Mouse (Mus musculus) testis, postnatal 10 days (tissue): ENCODE measurements around the gene Ccnl2.

Experiments used
- DNase-seq: peaks from one replicate; pipeline ENCODE4 v3.0.0; 2021; ENCODE audit warnings: low spot score

Ccnl2 gene

DNA sequence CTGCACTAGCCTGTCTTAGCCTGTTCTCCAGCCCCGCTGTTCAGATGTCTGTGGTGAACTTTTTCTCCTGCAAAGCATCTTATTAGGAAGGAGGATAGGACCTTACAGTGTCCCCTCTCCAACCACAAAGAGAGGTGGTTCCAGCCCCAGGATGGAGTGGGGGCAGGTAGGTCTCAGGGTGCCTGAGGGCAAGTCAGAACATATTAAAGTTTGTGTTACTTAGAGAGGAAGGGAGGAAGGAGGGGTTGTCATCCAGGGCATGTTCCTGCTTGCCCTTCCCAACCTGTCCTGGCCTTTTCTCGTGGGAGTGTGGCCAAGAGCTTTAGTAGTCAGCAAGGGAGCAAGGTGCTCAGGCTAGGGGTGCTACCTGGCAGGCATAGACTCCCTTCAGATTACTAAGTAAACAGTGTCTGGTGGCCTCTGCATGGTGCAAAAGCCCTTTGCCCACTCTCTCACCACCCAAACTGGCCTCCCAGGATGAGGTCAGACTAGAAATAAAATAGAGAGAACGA is 21.6 kb upstream of the Ccnl2 start:
- no peak for DNase-seq

DNA sequence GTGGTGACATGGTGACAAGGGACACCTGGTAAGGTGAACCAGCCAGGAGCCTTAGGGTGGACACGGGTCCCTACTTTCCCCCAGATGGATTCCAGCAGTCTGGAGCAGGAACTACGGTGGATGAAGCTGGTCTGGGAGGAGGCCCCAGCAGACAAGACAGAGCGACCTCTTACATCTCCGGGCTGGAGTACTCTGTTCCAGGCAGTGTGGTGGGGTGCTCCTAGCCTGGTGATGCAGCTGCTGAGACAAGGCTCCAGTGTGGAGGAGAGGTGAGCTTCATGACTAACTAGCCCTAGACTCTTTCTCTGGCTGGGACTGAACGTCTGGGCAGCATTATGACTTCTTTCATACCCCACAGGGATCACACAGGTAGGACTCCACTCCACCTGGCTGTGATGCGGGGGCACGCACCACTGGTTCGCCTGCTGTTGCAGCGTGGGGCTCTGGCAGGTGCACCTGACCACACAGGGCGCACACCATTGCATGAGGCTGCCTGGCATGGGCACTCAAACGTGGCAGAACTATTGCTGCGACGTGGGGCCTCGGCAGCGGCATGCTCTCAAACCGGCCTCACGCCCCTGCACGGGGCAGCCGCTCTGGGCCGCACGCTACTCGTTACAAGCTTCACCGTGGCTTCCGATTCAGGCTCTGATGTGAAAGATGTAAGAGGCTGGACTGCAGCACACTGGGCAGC is 20.9 kb upstream of the Ccnl2 start:
- no peak for DNase-seq

DNA sequence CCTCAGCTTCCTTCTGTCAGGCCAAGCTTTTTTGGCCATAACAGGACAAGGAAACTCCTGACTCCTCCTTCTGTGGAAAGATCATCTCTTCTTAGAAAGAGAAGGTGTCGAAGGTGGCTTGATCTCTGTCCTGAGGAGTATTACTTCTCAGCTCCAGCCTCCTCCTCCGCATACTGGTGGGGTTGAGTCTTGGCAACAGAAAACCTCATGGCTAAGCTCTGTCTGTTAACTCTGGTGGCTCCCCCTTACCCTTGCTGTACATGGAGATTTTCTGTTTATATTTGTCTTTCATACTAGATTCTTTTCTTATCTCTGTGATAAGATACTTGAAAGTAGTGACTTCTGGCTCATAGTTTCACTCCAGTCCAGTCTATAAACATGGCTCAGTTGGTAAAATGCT is 18.6 kb upstream of the Ccnl2 start:
- DNase-seq: no peak

DNA sequence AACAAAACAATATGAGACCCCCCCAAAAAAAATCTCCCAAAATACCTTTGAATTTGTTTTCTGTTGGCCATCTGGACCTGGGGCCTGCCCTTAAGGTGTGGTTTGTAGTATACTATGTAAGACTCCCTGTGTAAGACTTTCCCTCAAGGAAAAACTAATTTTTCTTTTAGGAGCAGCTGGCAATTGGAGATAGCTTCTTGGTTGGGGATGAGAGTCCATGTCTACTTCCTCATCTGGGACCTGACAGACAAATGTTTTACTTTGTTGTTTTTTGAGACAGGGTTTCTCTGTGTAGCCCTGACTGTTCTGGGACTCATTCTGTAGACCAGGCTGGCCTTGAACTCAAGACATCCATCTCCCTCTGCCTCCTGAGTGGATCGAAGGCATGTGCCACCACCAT is 10.2 kb upstream of the Ccnl2 start:
- DNase-seq: no peak

DNA sequence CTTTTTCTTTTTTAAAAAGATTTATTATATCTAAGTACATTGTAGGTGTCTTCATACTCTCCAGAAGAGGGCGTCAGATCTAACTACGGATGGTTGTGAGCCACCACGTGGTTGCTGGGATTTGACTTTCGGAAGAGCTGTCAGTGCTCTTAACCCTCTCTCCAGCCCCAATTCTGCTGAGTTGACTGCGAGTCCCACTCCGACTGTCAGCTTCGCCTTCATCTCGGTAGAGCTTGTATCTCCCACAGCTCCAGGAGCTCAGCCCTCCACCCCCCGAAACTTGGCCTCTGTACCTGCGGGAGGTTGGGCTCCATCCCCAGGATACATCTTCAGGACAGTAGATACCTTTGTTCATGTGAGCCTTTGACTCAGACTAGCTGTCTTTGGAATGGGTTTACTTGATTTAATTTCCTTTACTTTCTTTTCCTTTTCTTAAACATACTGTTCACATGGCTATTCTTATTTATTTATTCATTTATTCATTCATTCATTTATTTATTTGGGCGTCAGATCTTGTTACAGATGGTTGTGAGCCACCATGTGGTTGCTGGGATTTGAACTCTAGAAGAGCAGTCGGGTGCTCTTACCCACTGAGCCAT is 9.4 kb upstream of the Ccnl2 start, which contains the start of gene Mrpl20:
Gene Mrpl20, plus strand, starts transcription at position 138 of the 599 bp plus-strand sequence.
- DNase-seq: no peak

DNA sequence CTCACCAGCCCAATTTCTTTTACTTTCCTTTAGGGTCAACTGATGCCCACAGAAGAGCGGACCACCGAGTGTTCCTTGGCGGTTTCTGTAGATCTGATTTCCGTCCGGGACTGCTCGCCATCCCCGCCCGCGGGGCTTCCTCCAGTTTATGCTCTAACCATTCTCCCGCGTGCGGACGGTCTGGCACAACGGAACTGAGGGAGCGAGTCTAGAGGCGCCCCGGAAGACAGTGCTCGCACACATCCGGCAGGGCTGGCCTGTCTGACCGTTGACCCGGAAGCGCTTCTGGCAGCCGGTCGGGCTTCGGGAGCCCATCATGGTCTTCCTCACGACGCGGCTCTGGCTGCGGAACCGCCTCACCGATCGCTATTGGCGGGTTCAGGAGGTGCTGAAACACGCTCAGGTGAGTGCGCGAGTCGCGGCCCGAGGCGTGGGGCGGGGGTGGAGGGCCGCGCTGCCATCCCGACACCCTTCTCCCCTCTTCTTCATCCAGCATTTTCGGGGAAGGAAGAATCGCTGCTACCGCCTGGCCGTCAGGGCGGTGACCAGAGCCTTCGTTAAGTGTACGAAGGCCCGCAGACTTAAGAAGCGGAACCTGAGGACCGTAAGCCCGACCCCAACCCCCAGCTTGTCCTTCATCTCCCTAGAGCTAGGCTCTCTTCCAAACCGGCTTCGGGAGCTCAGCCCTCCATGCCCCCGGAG is 8.8 kb upstream of the Ccnl2 start:
- peak; percentile 98 for DNase-seq

DNA sequence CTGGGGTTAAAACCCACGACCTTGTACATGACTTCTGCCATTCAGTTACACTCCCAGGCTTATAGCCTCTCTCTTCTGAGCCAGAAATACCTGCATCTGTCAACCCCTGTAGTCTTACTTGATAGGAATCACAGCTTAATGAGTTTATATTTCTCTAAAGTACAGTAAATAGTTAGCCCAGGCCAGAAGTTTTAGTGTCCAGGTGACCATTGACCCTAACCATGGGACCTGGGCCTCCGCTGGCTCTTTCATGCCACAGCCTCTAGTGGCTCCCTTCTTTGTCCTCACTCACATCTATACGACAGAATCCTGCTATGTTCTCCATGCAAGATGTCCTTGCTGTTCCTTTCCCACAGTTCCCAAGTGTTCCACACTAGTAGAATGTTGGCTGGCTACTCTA is 4.4 kb upstream of the Ccnl2 start:
- DNase-seq: no peak

DNA sequence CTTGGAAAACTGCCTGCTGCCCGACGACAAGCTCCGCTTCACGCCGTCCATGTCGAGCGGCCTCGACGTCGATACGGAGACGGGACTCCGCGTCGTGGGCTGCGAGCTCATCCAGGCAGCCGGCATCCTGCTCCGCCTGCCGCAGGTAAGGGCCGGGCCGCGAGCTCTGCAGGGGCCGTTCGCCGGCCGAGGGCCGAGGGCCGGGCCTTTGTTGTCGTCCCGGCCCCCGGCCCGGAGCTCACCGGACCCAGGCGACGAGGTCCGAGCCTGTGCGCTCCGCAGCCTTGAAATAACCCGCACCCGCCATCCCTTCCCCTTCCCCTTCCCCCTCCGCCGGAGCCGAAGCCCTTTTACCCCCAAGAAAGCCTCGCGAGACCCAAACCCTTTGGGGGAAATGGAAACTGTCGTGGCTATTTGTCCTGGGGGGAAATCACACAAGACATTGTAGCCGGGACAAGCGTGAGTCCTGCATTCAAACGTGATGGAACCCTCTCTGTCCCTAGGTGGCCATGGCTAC is 434 bp downstream of the Ccnl2 start:
- DNase-seq: peak; percentile 70

DNA sequence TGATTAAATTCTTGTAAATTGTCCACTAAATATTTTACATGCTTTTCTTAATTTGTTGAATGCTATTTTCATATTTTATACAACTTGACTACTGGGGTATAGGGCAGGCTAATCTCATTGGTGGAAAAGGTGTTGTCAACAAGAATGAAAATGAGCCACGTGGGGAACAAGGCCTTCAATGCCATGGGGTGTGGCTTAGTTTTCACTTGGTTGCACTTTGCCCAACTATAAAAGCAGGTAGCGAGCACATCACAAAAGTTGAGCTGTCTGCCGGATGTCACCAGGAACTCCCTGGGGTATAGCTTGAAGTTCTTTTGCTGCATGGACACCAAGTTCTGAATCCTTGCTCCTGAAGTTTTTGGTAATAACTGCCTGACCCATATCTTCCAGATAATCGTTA is 5.2 kb downstream of the Ccnl2 start:
- no peak for DNase-seq

DNA sequence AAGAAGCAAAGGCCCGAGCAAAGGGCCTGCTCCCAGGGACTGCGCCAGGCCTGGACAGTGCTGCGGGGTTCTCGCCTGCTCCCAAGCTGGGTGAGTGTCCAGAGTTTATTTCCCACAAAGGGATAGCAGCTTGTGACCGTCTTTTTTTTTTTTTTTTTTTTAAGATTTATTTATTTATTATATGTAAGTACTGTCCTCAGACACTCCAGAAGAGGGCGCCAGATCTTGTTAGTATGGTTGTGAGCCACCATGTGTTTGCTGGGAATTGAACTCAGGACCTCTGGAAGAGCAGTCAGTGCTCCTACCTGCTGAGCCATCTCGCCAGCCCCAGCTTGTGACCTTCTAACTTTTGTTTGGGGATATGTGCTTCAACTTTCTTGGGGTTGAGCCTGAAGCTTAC is 8.7 kb downstream of the Ccnl2 start:
- DNase-seq: no peak

DNA sequence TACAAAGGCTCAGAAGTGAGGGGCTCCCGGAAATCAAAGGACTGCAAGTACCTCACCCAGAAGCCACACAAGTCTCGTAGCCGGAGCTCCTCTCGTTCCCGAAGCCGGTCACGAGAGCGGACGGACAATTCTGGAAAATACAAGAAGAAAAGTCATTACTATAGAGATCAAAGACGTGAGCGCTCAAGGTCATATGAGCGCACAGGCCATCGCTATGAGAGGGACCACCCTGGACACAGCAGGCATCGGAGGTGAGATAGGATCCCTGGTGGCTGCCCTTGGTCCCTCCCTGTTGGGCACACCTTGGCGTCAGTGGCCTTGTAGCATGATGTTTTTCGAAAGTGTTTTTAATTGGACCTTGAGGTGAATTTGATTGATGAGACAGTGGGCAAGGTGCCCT is 11.2 kb downstream of the Ccnl2 start:
- DNase-seq: no peak

DNA sequence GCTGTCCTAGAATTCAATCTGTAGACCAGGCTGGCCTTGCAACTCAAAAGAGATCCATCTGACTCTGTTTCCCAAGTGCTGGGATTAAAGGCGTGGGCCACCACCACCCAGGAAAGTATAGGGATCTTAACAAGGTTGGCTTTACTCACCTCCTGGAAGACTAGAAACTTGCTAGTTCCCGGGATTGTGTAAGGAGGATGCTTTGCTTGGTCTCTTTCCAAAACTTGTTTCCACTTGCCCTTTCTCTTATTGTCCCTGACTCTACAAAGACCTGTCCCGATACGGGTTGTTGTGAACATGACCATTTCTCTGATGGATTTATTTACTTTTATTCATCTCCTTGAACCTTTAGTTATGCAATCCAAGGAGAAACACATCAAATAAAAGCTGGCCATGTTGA is 17.6 kb downstream of the Ccnl2 start:
- DNase-seq: no peak

DNA sequence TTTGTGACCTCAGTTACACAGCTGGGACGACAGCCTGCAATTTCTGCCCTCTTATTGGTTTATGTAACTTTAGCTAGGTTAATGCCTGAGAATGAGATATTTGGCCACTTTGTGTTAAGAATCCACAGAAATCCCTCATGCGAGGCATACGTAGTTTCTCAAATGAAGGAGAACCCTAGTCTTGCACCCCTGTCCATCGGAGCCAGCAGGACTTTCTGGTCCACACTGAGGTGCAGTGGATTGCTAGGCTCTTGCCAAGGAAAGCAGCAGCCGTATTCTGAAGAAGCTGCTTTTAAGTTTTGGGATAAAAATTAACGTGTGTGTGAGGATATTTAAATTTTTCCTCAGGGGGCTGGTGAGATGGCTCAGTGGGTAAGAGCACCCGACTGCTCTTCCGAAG is 18.3 kb downstream of the Ccnl2 start:
- no peak for DNase-seq

DNA sequence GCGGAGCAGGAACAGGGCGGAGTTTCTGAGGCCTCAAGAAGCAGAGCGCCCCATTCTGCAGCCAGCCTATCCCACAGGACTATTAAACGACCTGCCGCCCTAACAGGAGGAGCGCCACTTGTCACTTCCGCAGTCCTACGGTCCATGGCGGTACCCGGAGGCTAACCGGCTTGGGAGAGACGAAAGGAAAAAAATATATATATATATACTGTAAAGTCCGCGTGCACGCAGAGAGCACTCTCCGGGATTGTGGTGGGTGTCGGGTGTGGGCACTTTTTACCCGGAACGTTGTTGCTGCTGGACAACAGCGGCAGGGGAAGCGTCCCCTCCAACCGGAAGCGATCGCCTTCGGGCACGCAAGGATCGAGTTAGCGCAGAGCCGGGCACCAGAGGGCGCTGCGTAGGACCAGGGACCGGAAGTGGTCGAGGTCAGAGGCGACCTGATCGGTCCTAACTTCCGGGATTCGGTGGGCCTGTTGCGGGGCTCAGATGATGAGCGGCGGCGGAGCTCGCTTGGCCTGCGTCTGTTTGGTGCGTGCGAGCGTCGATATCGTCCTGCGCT is 19.0 kb downstream of the Ccnl2 start, which contains the start of gene Aurkaip1:
Gene Aurkaip1, plus strand, starts transcription at position 68 of the 562 bp plus-strand sequence.
- DNase-seq: peak; percentile 98

DNA sequence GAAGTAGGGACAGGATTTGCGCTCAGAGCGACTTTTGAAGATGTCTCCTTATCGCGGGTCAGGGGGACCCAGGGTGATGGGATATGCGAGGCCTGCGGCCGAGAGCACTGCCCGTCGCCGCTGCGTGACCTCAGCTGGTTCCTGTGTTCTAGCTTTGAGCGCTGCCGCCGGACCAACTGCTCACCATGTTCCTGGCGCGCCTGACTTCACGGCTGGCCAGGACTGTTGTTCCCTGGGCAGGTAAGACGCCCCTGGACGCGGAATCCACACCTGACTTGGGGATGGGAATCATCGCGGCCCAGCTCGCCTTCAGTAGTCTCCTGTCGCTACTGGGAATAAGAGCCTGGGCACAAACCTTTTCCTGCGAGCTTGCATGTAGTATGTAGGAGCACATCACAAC is 19.5 kb downstream of the Ccnl2 start:
- peak; percentile 62 for DNase-seq

DNA sequence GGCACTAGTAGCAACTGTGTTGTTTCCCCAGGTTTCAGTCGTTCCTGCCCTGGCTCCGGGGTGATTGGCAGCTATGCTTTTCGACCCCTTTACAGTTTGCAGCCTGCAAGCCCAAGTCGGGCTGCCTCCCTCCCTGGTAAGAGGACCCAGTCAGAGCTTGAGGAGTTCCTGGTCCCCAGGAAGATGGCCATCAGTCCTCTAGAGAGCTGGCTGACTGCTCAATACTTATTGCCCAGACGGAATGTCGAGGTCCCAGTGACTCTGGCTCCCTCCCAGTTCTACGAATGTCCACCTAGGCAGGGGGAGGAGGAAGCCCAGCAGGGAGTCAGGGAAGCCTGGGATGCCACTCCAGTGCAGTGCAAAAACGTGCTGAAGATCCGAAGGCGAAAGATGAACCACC is 20.0 kb downstream of the Ccnl2 start:
- peak; percentile 45 for DNase-seq

DNA sequence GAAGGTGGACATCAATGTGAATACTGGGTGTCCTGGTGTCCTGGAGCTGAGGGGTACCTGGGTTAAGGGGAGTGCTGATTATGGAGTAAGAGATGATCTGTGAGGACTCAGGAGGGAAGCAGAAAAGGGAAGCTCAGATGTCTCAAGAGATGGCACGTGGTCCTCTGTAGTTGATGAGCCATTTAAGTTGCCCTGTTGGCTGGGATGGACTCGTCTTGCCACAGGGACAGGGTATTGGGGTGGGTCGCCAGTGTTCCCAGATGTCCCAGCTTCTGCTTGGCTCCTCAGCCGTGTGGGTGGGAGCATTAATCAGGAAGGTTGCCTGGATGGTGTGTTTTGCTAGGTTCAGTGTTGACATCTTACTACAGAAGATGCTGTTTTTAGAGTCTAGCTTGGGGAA is 20.9 kb downstream of the Ccnl2 start:
- peak; percentile 38 for DNase-seq

DNA sequence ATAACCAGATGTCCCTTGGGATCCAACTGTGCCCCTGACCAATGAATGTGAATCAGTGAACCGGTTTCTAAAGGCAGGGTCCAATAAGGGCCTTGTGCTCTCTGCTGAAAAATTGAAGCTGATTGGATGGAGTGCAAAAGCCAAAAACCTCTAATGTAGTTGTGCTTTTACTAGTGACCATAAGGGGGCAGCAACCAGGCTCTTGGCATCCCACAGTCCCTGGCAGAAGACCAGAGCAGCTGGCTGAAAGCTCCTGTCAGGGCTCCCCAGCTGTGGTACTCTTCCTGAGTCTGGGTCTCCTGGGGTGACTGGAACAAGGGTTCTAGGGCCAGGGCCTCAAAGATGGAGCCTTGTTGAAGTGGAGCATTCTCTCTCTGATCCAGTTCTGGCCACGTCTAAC is 21.5 kb downstream of the Ccnl2 start:
- peak; percentile 88 for DNase-seq

DNA sequence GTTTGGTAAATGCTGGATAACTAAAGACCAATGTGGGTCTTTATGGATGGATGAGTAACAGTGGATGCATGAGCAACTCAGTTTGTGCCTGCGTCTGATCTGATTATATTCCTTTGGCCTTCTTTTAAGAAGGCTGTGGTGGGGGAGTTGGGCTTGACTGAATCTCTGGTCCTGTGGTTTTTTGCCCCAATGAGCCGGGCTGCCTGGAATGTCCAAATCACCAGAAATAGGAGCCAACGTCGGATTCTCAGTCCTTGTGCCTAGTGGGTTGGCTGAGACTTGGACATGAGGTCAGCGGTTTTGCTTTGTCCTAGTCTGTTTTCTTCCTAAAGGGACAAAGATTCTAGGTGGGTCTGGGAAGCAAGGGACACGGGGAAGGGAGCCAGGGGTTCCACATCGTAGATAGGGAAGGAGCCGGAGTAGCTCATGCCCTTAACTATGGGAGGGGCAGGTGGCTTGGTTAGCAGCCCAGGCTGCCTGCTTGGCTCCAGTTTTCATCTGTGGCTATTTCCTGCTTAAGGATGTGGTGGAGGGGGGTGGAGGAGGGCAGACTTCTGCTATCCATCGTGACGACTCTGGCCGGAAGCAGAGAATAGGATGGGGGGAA is 25.2 kb downstream of the Ccnl2 start:
- peak; percentile 46 for DNase-seq

DNA sequence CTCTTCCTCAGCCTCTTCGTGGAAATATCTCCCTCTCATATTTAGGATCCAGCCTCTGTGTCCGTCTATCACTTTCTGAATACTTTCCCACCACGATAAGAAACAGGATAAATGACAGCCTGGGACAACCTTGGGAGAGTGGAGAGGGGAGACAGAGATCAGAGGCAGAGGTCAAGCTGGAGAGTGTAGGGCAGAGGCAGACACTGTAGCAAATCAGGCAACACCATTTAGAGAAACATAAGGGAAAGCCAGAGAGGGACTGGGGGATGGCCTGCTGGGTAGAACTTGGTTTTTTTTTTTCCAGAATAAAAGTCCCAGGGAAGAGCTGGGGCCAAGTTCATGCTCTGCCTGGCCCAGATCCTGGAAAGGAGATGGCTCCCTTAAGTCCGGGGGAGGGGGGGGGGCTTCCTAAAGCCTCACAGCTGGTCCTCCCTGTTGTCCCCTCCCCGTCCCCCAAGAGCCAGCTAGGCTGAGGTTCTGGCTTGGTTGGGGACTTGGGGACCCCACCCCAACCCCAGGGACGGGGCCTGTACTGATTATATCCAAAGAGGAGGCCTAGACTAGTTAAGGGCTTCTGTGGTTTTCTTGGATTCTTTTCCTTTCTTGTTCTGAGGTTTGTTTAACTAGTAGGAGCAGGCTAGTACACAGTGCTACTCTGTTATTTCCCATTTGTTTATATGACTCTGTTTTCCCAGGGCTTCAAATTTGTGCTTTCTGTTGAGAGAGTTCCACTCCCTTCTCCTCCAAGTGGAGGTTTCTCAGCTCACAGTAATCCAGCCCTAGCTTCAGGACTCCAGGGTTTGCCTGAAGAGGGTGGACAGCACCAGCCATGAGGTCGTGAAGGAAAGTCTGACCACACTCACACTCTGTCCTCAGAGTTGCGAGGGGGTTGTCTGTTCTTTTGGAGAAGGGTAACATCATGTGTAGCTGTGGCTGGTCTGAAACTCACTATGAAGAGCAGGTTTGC is 26.2 kb downstream of the Ccnl2 start:
- DNase-seq: peak; percentile 58

DNA sequence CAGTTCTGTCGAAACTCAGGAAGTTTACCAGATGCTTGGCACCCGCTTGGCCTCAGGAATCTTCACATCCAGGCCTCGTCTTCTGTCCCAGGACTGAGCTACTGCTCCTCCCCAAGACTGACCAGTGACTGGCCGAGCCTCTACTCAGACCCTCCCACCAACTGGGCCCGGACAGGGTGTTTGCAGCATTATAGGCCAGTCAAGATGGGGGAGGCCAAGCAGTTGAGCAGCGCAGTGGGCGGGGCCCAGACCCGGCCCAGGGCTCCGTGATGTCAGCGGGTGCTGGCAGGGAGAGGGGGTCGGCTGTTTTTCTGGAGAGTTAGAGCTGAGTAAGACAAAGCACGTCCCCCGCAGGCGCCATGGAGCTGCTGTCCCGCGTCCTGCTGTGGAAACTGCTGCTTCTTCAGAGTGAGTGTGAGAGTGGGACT is 27.2 kb downstream of the Ccnl2 start, which contains the start of gene Mxra8:
Gene Mxra8, plus strand, starts transcription at position 198 of the 428 bp plus-strand sequence.
- peak; percentile 86 for DNase-seq
